Mouse (Mus musculus): Measurements from ENCODE around the gene Kdm2b.

- TF ChIP-seq GATA1 (IDR thresholded peaks at IDR 0.05; ENCODE audit: borderline replicate concordance, low read length) = no peak
- TF ChIP-seq FLI1 (IDR thresholded peaks at IDR 0.05; ENCODE audit: low read length) = no peak
These were observed 61.3 kb downstream of the Kdm2b start for GRCm38 (mm10) chr5:122928293-122928692.

Data from megakaryocyte, embryonic 14.5 days (primary cell).